Mouse (Mus musculus) ZHBTc4 (cell line): Measurements from ENCODE around the gene Fam107b.

Source experiments
- DNase-seq: peaks from one replicate; pipeline ENCODE4 v3.0.0-alpha.2; 2011; ENCODE audit warnings: low read depth, low spot score

Gene Fam107b

GRCm38 (mm10) chr2:3608868-3609854, 38.9 kb downstream of the Fam107b start:
- no peak for DNase-seq

- no peak for DNase-seq
Observed at GRCm38 (mm10) chr2:3618446-3618845, 48.2 kb downstream of the Fam107b start.

GRCm38 (mm10) chr2:3621568-3621967, 51.3 kb downstream of the Fam107b start:
- no peak for DNase-seq

- no peak for DNase-seq
Observed at GRCm38 (mm10) chr2:3622158-3622557, 51.9 kb downstream of the Fam107b start.

GRCm38 (mm10) chr2:3623207-3623980, 53.1 kb downstream of the Fam107b start:
- DNase-seq = no peak

- DNase-seq = no peak
Observed at GRCm38 (mm10) chr2:3623981-3624584, 53.8 kb downstream of the Fam107b start.

GRCm38 (mm10) chr2:3629096-3629495, 58.8 kb downstream of the Fam107b start:
- no peak for DNase-seq

- DNase-seq = peak; percentile 74
Observed at GRCm38 (mm10) chr2:3629741-3630140, 59.5 kb downstream of the Fam107b start.

GRCm38 (mm10) chr2:3630769-3631477, 60.6 kb downstream of the Fam107b start:
- DNase-seq = no peak

GRCm38 (mm10) chr2:3633137-3633536, 62.8 kb downstream of the Fam107b start:
- DNase-seq = no peak

- no peak for DNase-seq
Observed at GRCm38 (mm10) chr2:3636771-3637170, 66.5 kb downstream of the Fam107b start.

GRCm38 (mm10) chr2:3641001-3641770, 70.9 kb downstream of the Fam107b start:
- DNase-seq = no peak

- DNase-seq = no peak
Observed at GRCm38 (mm10) chr2:3642949-3643348, 72.7 kb downstream of the Fam107b start.

GRCm38 (mm10) chr2:3645741-3646140, 75.5 kb downstream of the Fam107b start:
- DNase-seq = no peak

- no peak for DNase-seq
Observed at GRCm38 (mm10) chr2:3649171-3649570, 78.9 kb downstream of the Fam107b start.

GRCm38 (mm10) chr2:3654606-3655005, 84.3 kb downstream of the Fam107b start:
- DNase-seq = no peak

GRCm38 (mm10) chr2:3656091-3656490, 85.8 kb downstream of the Fam107b start:
- no peak for DNase-seq

GRCm38 (mm10) chr2:3656834-3657233, 86.5 kb downstream of the Fam107b start:
- DNase-seq = no peak

GRCm38 (mm10) chr2:3657376-3657775, 87.1 kb downstream of the Fam107b start:
- no peak for DNase-seq
